8 mouse cellular contexts compared by ENCODE assay signal in genomic region chr5:67260159-67260530, GRCm38 (mm10). TPM values are rescaled to one million over a fixed set of nuclear protein-coding genes. Genes with fewer than 3 reads are reported as not detected.
A peak's percentile ranks its signal among the peaks of the same experiment; 100 is the strongest.
DNase-seq lines count a peak whose midpoint lies in the region; ATAC-seq and TF ChIP-seq lines count a peak whose summit lies in the region.

No protein-coding gene starts in this region.

- H3K9ac ChIP-seq in limb, embryonic 15.5 days: peak overlapping the region; percentile 39; the same call in 1 of the 2 replicates
- H3K9ac ChIP-seq in stomach, embryonic 16.5 days (ENCODE audit: low read length): peak overlapping the region; percentile 70

- no peak for ATAC-seq in erythroblast, adult 5-6 weeks (replicated peaks; ENCODE audit: low FRiP score, poor library complexity, severe bottlenecking)
- no peak for ATAC-seq in limb, embryonic 15.5 days (ENCODE audit: insufficient number of reproducible peaks, low FRiP score, low TSS enrichment, low read depth)
- ATAC-seq in stomach, embryonic 16.5 days (ENCODE audit: insufficient read depth, low FRiP score): no peak

- no peak for DNase-seq in spleen, adult 2 months (ENCODE audit: low read depth in 1 of 2, low spot score in 2 of 2)
- no peak for DNase-seq in spleen, postnatal 36 days (ENCODE audit: low spot score in 2 of 2)
- DNase-seq in layer of hippocampus, postnatal 36 days: no peak
- DNase-seq in left cerebral cortex, postnatal 14 days (ENCODE audit: low spot score in 2 of 2): no peak

- H3K27ac ChIP-seq in spleen, adult 2 months (ENCODE audit: insufficient read depth, low read length): peak overlapping the region; percentile 24; the same call in 1 of the 2 replicates
- peak overlapping the region; percentile 94 for H3K27ac ChIP-seq in limb, embryonic 15.5 days
- peak overlapping the region; percentile 98 for H3K27ac ChIP-seq in stomach, embryonic 16.5 days (ENCODE audit: low read length)

- peaks cover 44% of the 10 kb centered on the region for H3K4me1 ChIP-seq in erythroblast, embryonic 14.5 days (ENCODE audit: control insufficient read depth)
- no peaks in the 10 kb centered on the region; the same call in 1 of the 2 replicates for H3K4me1 ChIP-seq in spleen, adult 2 months (ENCODE audit: control insufficient read depth, insufficient read depth, insufficient read length)
- peaks cover 6% of the 10 kb centered on the region; the same call in 1 of the 2 replicates for H3K4me1 ChIP-seq in limb, embryonic 15.5 days
- peaks cover 10% of the 10 kb centered on the region; the same call in 1 of the 2 replicates for H3K4me1 ChIP-seq in stomach, embryonic 16.5 days (ENCODE audit: control insufficient read depth, insufficient read depth, low read length)

- peaks cover 37% of the 10 kb centered on the region for H3K36me3 ChIP-seq in erythroblast, embryonic 14.5 days (ENCODE audit: control insufficient read depth)
- H3K36me3 ChIP-seq in spleen, adult 2 months (ENCODE audit: control insufficient read depth, insufficient read depth, low read length): peaks cover 13% of the 10 kb centered on the region
- peaks cover 10% of the 10 kb centered on the region for H3K36me3 ChIP-seq in limb, embryonic 15.5 days
- H3K36me3 ChIP-seq in stomach, embryonic 16.5 days (ENCODE audit: control insufficient read depth, insufficient read depth, low read length): 0 out of 2 replicates have a peak, but pooled peaks cover 6% of the 10 kb centered on the region

- H3K27me3 ChIP-seq in erythroblast, embryonic 14.5 days (ENCODE audit: control insufficient read depth): peaks cover 24% of the 10 kb centered on the region
- no peaks in the 10 kb centered on the region for H3K27me3 ChIP-seq in spleen, adult 2 months (ENCODE audit: control insufficient read depth, insufficient read depth, low read length)
- H3K27me3 ChIP-seq in limb, embryonic 15.5 days: no peaks in the 10 kb centered on the region
- H3K27me3 ChIP-seq in stomach, embryonic 16.5 days (ENCODE audit: control insufficient read depth, insufficient read depth, low read length): no peaks in the 10 kb centered on the region

- H3K4me2 ChIP-seq in limb, embryonic 15.5 days: peak overlapping the region; percentile 62
- H3K4me2 ChIP-seq in stomach, embryonic 16.5 days (ENCODE audit: low read depth, low read length): peak overlapping the region; percentile 66

- intact Hi-C loops in left cerebral cortex, postnatal 14 days (cut with DNase I): no loop called here

- no peak for TF ChIP-seq POLR2A in spleen, adult 2 months (IDR thresholded peaks at IDR 0.05; ENCODE audit: low read depth, low read length)

- no peak for TF ChIP-seq CTCF in spleen, adult 2 months (IDR thresholded peaks at IDR 0.05; ENCODE audit: extremely low read depth, insufficient read depth, insufficient read length, insufficient replicate concordance)

- H3K9me3 ChIP-seq in erythroblast, embryonic 14.5 days (ENCODE audit: control insufficient read depth, low read length): no peaks in the 10 kb centered on the region
- no peaks in the 10 kb centered on the region for H3K9me3 ChIP-seq in limb, embryonic 15.5 days
- no peaks in the 10 kb centered on the region for H3K9me3 ChIP-seq in stomach, embryonic 16.5 days (replicated peaks; ENCODE audit: control insufficient read depth, low read length)

- H3K4me3 ChIP-seq in erythroblast, embryonic 14.5 days (replicated peaks): peak overlapping the region; percentile 98
- H3K4me3 ChIP-seq in spleen, adult 2 months (ENCODE audit: extremely low read depth, insufficient read depth, insufficient read length): peak overlapping the region; percentile 82
- peak overlapping the region; percentile 88 for H3K4me3 ChIP-seq in limb, embryonic 15.5 days
- H3K4me3 ChIP-seq in stomach, embryonic 16.5 days (replicated peaks; ENCODE audit: low read length): peak overlapping the region; percentile 84

- WGBS in spleen, adult 2 months: under 1% methylated on average over 9 of the region's 9 CpGs
- WGBS in limb, embryonic 15.5 days: under 1% methylated on average over 9 of the region's 9 CpGs
- WGBS in stomach, embryonic 16.5 days: 0% methylated on average over 9 of the region's 9 CpGs

RNA-seq across cellular contexts. Expression of gene Tmem33, which starts 0.2 kb away (rescaled TPM):
- polyA plus RNA-seq in erythroblast, embryonic 14.5 days (2012): 12.4 and 14.0 TPM in 2 replicates
- total RNA-seq in erythroblast, adult 5-6 weeks (2015; ENCODE audit: low replicate concordance): 147 and 164 TPM in 2 replicates
- 80.3 and 89.9 TPM in 2 replicates for total RNA-seq in erythroblast, adult 5-6 weeks (2017; ENCODE audit: low replicate concordance)
- 56.6 and 61.4 TPM in 2 replicates for polyA plus RNA-seq in spleen, adult 2 months (2012; rRNA removed)
- polyA plus RNA-seq in limb, embryonic 15.5 days (2015; fragmentation: Nextera tagmentation; extraction: Ambion mirVana): 85.3 and 88.1 TPM in 2 replicates
- polyA plus RNA-seq in stomach, embryonic 16.5 days (2015; fragmentation: Nextera tagmentation; extraction: Ambion mirVana): 95.7 and 97.9 TPM in 2 replicates
- total RNA-seq in layer of hippocampus, postnatal 36 days (2021): 100 to 1,000 TPM; 100 to 104 TPM
- total RNA-seq in left cerebral cortex, postnatal 14 days (2021): 10 to 100 TPM; 83.7 to 86.8 TPM

RNA-seq across cellular contexts. Expression of gene Slc30a9, which starts 46.6 kb away (rescaled TPM):
- 1.6 and 2.1 TPM in 2 replicates for polyA plus RNA-seq in erythroblast, embryonic 14.5 days (2012)
- total RNA-seq in erythroblast, adult 5-6 weeks (2015; ENCODE audit: low replicate concordance): 270 and 282 TPM in 2 replicates
- total RNA-seq in erythroblast, adult 5-6 weeks (2017; ENCODE audit: low replicate concordance): 366 and 394 TPM in 2 replicates
- 14.2 and 17.1 TPM in 2 replicates for polyA plus RNA-seq in spleen, adult 2 months (2012; rRNA removed)
- polyA plus RNA-seq in limb, embryonic 15.5 days (2015; fragmentation: Nextera tagmentation; extraction: Ambion mirVana): 91.4 and 93.2 TPM in 2 replicates
- 76.7 and 81.1 TPM in 2 replicates for polyA plus RNA-seq in stomach, embryonic 16.5 days (2015; fragmentation: Nextera tagmentation; extraction: Ambion mirVana)
- 100 to 1,000 TPM; 173 to 192 TPM for total RNA-seq in layer of hippocampus, postnatal 36 days (2021)
- 100 to 1,000 TPM; 191 to 200 TPM for total RNA-seq in left cerebral cortex, postnatal 14 days (2021)

Comparison
In these comparisons a context has a peak if more than half of its experiments do, and no peak if none do; other contexts are left out.
1. H3K27ac ChIP-seq: peak in every context shown above with its lines; median percentile 98 in stomach, embryonic 16.5 days; 94 in limb, embryonic 15.5 days; 24 in spleen, adult 2 months.